Mouse (Mus musculus): ENCODE data around the gene Sema3a. TPM values are rescaled to one million over a fixed set of nuclear protein-coding genes. Genes with fewer than 3 reads are reported as not detected.

Sema3a gene
- polyA plus RNA-seq, 1 experiment = 9.0 TPM

- H3K4me3 ChIP-seq (ENCODE audit: insufficient read depth, low read length) = no peak overlapping the region
- no peak overlapping the region for H3K27ac ChIP-seq (ENCODE audit: insufficient read depth, low read length)
- TF ChIP-seq POLR2A (IDR thresholded peaks at IDR 0.05; ENCODE audit: extremely low read depth, insufficient read depth, low read length) (no peak), CTCF (IDR thresholded peaks at IDR 0.05; ENCODE audit: extremely low read depth, insufficient read depth, low read length) (no peak)
- H3K4me1 ChIP-seq (ENCODE audit: control insufficient read depth, insufficient read depth, low read length) = no peaks in the 10 kb centered on the region
These were observed 25.8 kb downstream of the Sema3a start for GRCm38 (mm10) chr5:13151002-13151401.

DNA sequence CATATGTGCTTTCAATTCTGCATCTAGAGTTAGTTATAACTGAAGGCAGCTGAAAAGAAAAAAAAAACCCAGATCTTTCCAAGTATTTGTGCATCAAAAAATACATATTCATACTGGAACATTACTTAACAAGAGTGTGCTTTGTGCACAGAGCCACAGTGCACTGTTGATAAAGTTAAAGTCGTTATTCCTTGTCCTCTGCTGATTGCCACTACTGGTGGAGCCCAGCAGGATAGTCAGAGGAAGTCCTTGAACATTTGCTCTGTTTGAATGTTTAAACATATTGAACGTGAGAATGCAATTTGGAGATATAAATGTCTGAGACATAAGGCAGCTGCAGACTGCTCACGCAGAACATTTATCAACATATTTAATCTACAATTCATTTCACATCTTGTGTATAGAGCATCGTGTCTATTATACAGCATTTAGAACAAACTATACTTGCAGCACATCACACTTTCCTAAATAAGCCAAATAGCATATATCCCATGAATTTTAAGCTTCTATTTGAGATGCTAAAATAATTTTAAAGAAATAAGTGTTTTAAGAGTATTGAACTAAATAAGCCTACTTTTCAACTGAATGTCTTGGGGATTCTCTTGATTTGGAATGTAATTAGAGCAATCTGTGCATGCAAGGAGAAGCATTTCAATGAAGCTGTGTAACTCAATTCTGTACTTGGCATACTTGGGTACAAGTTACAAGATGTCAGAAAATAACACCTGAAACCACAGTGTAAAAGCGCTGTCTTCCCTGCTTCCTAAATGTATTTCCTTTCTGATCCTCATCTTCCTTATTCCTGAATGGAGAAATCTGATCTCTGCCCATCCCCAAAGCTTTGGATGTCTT, 32.8 kb downstream of the Sema3a start:
- H3K27ac ChIP-seq (ENCODE audit: insufficient read depth, low read length) = no peak overlapping the region
- H3K4me1 ChIP-seq (ENCODE audit: control insufficient read depth, insufficient read depth, low read length) = no peaks in the 10 kb centered on the region; the same call in 1 of the 2 replicates
- TF ChIP-seq POLR2A (IDR thresholded peaks at IDR 0.05; ENCODE audit: extremely low read depth, insufficient read depth, low read length) (no peak), CTCF (IDR thresholded peaks at IDR 0.05; ENCODE audit: extremely low read depth, insufficient read depth, low read length) (no peak)

DNA sequence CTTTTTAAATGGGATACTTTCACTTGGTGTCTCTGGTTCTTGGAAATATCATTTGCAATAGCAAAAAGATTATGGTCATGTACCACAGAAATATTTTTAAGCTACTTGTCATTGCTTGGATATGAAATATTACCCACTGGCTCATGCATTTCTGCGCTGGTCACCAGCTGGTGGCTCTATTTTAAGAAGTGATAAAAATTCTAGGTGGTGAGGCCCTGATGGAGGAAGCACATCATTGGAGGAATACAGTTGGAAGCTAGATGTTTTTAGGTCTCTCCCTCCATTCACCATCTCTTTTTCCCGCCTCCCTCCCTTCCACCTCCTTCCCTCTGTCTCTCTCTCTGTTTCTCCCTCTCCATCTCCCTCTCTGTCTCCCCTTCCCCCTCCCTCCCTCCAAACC, 57.0 kb downstream of the Sema3a start:
- Histone ChIP-seq H3K4me1 (ENCODE audit: control insufficient read depth, insufficient read depth, low read length) (no peaks in the 10 kb centered on the region), H3K27ac (ENCODE audit: insufficient read depth, low read length) (no peak overlapping the region), H3K4me3 (ENCODE audit: insufficient read depth, low read length) (no peak overlapping the region)
- no peak for TF ChIP-seq POLR2A (IDR thresholded peaks at IDR 0.05; ENCODE audit: extremely low read depth, insufficient read depth, low read length)
- no peak for TF ChIP-seq CTCF (IDR thresholded peaks at IDR 0.05; ENCODE audit: extremely low read depth, insufficient read depth, low read length)

More for the DNA sequence above, 32.8 kb downstream of the Sema3a start:
- no peak overlapping the region for H3K4me3 ChIP-seq (ENCODE audit: insufficient read depth, low read length)

DNA sequence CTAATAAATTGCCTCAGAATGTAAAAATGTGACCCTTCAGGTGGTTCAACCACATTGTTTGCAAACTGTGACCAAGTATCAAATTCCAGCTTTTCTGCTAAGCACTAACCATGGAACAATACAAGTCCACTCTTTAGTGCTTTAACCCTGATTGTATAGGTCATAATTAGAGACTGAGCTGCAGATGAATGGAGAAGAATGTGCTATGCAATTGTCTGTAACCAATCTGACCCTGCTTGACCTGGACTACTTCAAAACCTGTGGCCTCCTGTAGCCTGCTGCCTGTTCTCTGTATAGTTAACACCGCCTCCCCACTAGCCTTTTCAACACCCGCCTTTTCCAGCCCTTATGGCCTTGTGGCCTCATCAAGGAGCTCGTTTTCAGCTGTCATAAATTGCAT, 72.7 kb downstream of the Sema3a start:
- no peak overlapping the region for H3K27ac ChIP-seq (ENCODE audit: insufficient read depth, low read length)
- H3K4me3 ChIP-seq (ENCODE audit: insufficient read depth, low read length) = no peak overlapping the region
- no peaks in the 10 kb centered on the region for H3K4me1 ChIP-seq (ENCODE audit: control insufficient read depth, insufficient read depth, low read length)
- TF ChIP-seq POLR2A (IDR thresholded peaks at IDR 0.05; ENCODE audit: extremely low read depth, insufficient read depth, low read length) (no peak), CTCF (IDR thresholded peaks at IDR 0.05; ENCODE audit: extremely low read depth, insufficient read depth, low read length) (no peak)

GRCm38 (mm10) chr5:13199709-13200108, 74.5 kb downstream of the Sema3a start:
- no peaks in the 10 kb centered on the region for H3K4me1 ChIP-seq (ENCODE audit: control insufficient read depth, insufficient read depth, low read length)
- TF ChIP-seq CTCF (IDR thresholded peaks at IDR 0.05; ENCODE audit: extremely low read depth, insufficient read depth, low read length) (no peak), POLR2A (IDR thresholded peaks at IDR 0.05; ENCODE audit: extremely low read depth, insufficient read depth, low read length) (no peak)
- H3K4me3 ChIP-seq (ENCODE audit: insufficient read depth, low read length) = no peak overlapping the region
- H3K27ac ChIP-seq (ENCODE audit: insufficient read depth, low read length) = no peak overlapping the region

DNA sequence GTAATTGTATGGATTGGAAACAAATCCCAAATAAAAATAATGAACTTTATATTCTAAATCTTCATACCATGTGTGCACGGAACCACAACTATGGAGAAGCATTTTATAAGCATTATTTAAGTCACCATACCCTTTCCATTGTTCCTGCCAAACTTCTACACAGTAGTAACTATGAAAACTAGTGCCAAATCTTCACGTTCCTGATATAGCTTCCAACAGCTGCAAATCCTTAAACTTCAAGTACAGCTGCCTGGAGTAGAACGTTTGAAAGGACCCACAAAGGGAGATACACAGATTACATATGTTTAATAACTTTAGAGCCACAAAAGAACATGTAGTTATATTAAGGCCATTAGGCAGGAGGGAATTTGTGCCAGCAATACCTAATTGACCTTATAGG, 130.1 kb downstream of the Sema3a start:
- TF ChIP-seq CTCF (IDR thresholded peaks at IDR 0.05; ENCODE audit: extremely low read depth, insufficient read depth, low read length) (no peak), POLR2A (IDR thresholded peaks at IDR 0.05; ENCODE audit: extremely low read depth, insufficient read depth, low read length) (no peak)
- H3K4me1 ChIP-seq (ENCODE audit: control insufficient read depth, insufficient read depth, low read length) = no peaks in the 10 kb centered on the region
- no peak overlapping the region for H3K4me3 ChIP-seq (ENCODE audit: insufficient read depth, low read length)
- H3K27ac ChIP-seq (ENCODE audit: insufficient read depth, low read length) = no peak overlapping the region

DNA sequence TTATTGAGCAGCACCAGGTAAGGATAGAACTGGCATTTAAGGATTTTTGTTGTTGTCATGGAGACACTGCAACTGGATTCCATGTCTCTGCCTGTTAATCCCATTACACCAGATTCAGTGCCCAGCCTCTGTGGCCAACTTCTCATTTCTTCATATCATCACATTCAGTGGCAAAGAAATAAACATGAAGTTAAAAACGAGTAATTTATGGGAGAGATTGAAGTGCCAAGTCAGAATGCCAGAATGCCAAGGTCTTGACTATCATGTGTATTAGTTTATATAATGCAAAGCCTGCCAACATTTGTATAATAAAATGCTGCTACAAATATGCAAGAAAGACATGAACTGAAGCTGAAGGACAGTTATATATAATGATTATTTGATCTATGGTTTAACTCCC, 131.1 kb downstream of the Sema3a start:
- Histone ChIP-seq H3K4me3 (ENCODE audit: insufficient read depth, low read length) (no peak overlapping the region), H3K4me1 (ENCODE audit: control insufficient read depth, insufficient read depth, low read length) (no peaks in the 10 kb centered on the region), H3K27ac (ENCODE audit: insufficient read depth, low read length) (no peak overlapping the region)
- TF ChIP-seq POLR2A (IDR thresholded peaks at IDR 0.05; ENCODE audit: extremely low read depth, insufficient read depth, low read length) = no peak
- no peak for TF ChIP-seq CTCF (IDR thresholded peaks at IDR 0.05; ENCODE audit: extremely low read depth, insufficient read depth, low read length)

- Histone ChIP-seq H3K4me3 (ENCODE audit: insufficient read depth, low read length) (no peak overlapping the region), H3K4me1 (ENCODE audit: control insufficient read depth, insufficient read depth, low read length) (no peaks in the 10 kb centered on the region), H3K27ac (ENCODE audit: insufficient read depth, low read length) (no peak overlapping the region)
- TF ChIP-seq POLR2A (IDR thresholded peaks at IDR 0.05; ENCODE audit: extremely low read depth, insufficient read depth, low read length) = no peak
- no peak for TF ChIP-seq CTCF (IDR thresholded peaks at IDR 0.05; ENCODE audit: extremely low read depth, insufficient read depth, low read length)
These were observed 137.9 kb downstream of the Sema3a start for GRCm38 (mm10) chr5:13263087-13263486.

DNA sequence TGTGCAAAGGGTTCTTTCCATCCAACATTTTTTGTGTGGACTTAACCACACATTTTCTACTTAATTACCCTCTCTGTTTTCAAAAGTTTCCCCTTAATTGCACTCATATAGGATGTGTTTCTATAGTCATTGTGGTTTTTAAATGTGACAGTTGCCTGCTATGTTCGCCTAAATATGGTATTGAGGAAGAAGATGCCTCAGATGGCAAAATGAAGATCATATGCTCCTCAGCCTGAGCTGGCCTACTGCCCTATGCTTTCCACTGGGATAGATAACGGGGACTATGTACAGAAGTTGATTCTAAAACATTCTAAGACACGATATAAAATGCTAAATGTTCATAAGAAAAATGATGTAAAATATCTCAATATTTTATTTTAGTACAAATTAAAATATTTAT, 138.3 kb downstream of the Sema3a start:
- Histone ChIP-seq H3K4me1 (ENCODE audit: control insufficient read depth, insufficient read depth, low read length) (no peaks in the 10 kb centered on the region), H3K4me3 (ENCODE audit: insufficient read depth, low read length) (no peak overlapping the region), H3K27ac (ENCODE audit: insufficient read depth, low read length) (no peak overlapping the region)
- TF ChIP-seq POLR2A (IDR thresholded peaks at IDR 0.05; ENCODE audit: extremely low read depth, insufficient read depth, low read length) (no peak), CTCF (IDR thresholded peaks at IDR 0.05; ENCODE audit: extremely low read depth, insufficient read depth, low read length) (no peak)

DNA sequence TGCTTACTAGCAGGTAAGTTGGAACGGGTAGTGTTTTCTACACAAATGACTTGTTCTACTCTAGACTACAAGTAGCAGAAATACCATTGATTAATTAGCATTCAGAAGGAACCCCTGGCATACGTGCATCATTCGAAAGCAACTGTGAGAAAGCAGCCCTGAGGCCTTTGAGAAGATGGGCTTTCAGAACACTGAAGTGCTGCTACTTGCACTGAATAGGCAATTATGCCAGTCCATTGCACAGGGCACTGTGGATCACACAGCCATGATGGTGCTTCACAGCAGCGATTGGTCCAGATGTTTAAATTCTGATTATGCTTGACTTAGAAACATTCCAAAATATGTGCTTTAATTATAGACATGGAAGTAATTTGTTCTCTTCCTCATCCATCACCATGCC, 187.5 kb downstream of the Sema3a start:
- Histone ChIP-seq H3K4me1 (ENCODE audit: control insufficient read depth, insufficient read depth, low read length) (no peaks in the 10 kb centered on the region), H3K4me3 (ENCODE audit: insufficient read depth, low read length) (no peak overlapping the region), H3K27ac (ENCODE audit: insufficient read depth, low read length) (no peak overlapping the region)
- TF ChIP-seq POLR2A (IDR thresholded peaks at IDR 0.05; ENCODE audit: extremely low read depth, insufficient read depth, low read length) = no peak
- TF ChIP-seq CTCF (IDR thresholded peaks at IDR 0.05; ENCODE audit: extremely low read depth, insufficient read depth, low read length) = no peak
